Comparison of ENCODE assay signal across 16 mouse cellular contexts in genomic region chr14:60383816-60384215, GRCm38 (mm10). TPM values are rescaled to one million over a fixed set of nuclear protein-coding genes. Genes with fewer than 3 reads are reported as not detected.
A peak's percentile ranks its signal among the peaks of the same experiment; 100 is the strongest.
DNase-seq lines count a peak whose midpoint lies in the region; ATAC-seq and TF ChIP-seq lines count a peak whose summit lies in the region.
"Had no signal": no experiment of that assay in that cellular context is flagged by ENCODE, and none has a peak within 500 bp of the region (broad histone marks: within the 10 kb centered on the region; RNA-seq: fewer than 3 reads in every experiment).

No protein-coding gene starts in this region.

- H3K4me2 ChIP-seq in forebrain, postnatal 0 days (ENCODE audit: low read depth), result peak overlapping the region; percentile 86
- H3K4me2 ChIP-seq in neural tube, embryonic 13.5 days, result peak overlapping the region; percentile 94
- no peak overlapping the region for H3K4me2 ChIP-seq in liver, embryonic 11.5 days
- H3K4me2 ChIP-seq: heart, embryonic 13.5 days; limb, embryonic 15.5 days had no signal

- H3K4me1 ChIP-seq in forebrain, postnatal 0 days (ENCODE audit: insufficient read depth), result peaks cover 51% of the 10 kb centered on the region
- H3K4me1 ChIP-seq in neural tube, embryonic 13.5 days (replicated peaks), result peaks cover 80% of the 10 kb centered on the region
- no peaks in the 10 kb centered on the region; the same call in 1 of the 2 replicates for H3K4me1 ChIP-seq in liver, embryonic 11.5 days (replicated peaks; ENCODE audit: control insufficient read depth, insufficient read depth, low read length)

- H3K27me3 ChIP-seq in forebrain, postnatal 0 days (ENCODE audit: insufficient read depth, low read length), result no peaks in the 10 kb centered on the region
- no peaks in the 10 kb centered on the region for H3K27me3 ChIP-seq in neural tube, embryonic 13.5 days
- peaks cover 13% of the 10 kb centered on the region for H3K27me3 ChIP-seq in liver, embryonic 11.5 days (replicated peaks; ENCODE audit: control insufficient read depth, insufficient read depth, low read length)

- H3K9ac ChIP-seq in forebrain, postnatal 0 days, result 0 out of 2 replicates have a peak overlapping the region, but pooled peaks have one; percentile 0
- H3K9ac ChIP-seq in neural tube, embryonic 13.5 days, result no peak overlapping the region
- H3K9ac ChIP-seq in liver, embryonic 11.5 days (ENCODE audit: low read depth, low read length), result no peak overlapping the region
- H3K9ac ChIP-seq: heart, embryonic 13.5 days; limb, embryonic 15.5 days had no signal

- 0 out of 2 replicates have a peak, but pooled peaks cover 10% of the 10 kb centered on the region for H3K36me3 ChIP-seq in forebrain, postnatal 0 days (ENCODE audit: insufficient read depth)
- no peaks in the 10 kb centered on the region; the same call in 1 of the 2 replicates for H3K36me3 ChIP-seq in neural tube, embryonic 13.5 days
- H3K36me3 ChIP-seq in liver, embryonic 11.5 days (ENCODE audit: control insufficient read depth, insufficient read depth, low read length), result no peaks in the 10 kb centered on the region
- H3K36me3 ChIP-seq: heart, embryonic 13.5 days; limb, embryonic 15.5 days had no signal

- 57% methylated on average over 7 of the region's 7 CpGs for WGBS in forebrain, postnatal 0 days
- WGBS in neural tube, embryonic 13.5 days, result 67% methylated on average over 7 of the region's 7 CpGs
- 80% methylated on average over 7 of the region's 7 CpGs for WGBS in liver, embryonic 11.5 days

- no peak for ATAC-seq in forebrain, postnatal 0 days
- no peak for ATAC-seq in neural tube, embryonic 13.5 days (ENCODE audit: low read depth)
- no peak for ATAC-seq in liver, embryonic 11.5 days (replicated peaks; ENCODE audit: low FRiP score)
- ATAC-seq: CD4-positive, CD25-positive, alpha-beta regulatory T cell, adult 4 months had no signal

- no peak for TF ChIP-seq CTCF in layer of hippocampus, adult 2 months (conservative IDR thresholded peaks at IDR 0.05)
- no peak for TF ChIP-seq CTCF in forebrain, postnatal 0 days (IDR thresholded peaks at IDR 0.05; ENCODE audit: low read depth)

- peak overlapping the region; percentile 76 for H3K27ac ChIP-seq in layer of hippocampus, adult 2 months
- no peak overlapping the region for H3K27ac ChIP-seq in forebrain, postnatal 0 days (ENCODE audit: low read depth, low read length)
- H3K27ac ChIP-seq in neural tube, embryonic 13.5 days (replicated peaks), result no peak overlapping the region
- no peak overlapping the region for H3K27ac ChIP-seq in liver, embryonic 11.5 days (ENCODE audit: low read depth, low read length)
- H3K27ac ChIP-seq: gastrocnemius, adult 2 months; heart, embryonic 13.5 days; limb, embryonic 15.5 days had no signal

- no peak for DNase-seq in layer of hippocampus, adult 2 months (ENCODE audit: low spot score in 2 of 2)
- DNase-seq in layer of hippocampus, postnatal 10 days (ENCODE audit: low spot score in 2 of 2), result no peak
- peak; percentile 65 for DNase-seq in cerebellum, adult 9-11 months
- DNase-seq in forebrain, postnatal 0 days, result no peak
- DNase-seq in T-cell, adult 2 months (ENCODE audit: low spot score), result no peak
- DNase-seq in liver, embryonic 11.5 days (ENCODE audit: low spot score), result no peak
- DNase-seq: embryo, embryonic 11 days; gastrocnemius, adult 2 months; kidney, postnatal 10 days; lung, postnatal 10 days; thymus, postnatal 36 days had no signal

- no peaks in the 10 kb centered on the region for H3K9me3 ChIP-seq in forebrain, postnatal 0 days (ENCODE audit: low read length)
- no peaks in the 10 kb centered on the region for H3K9me3 ChIP-seq in neural tube, embryonic 13.5 days
- H3K9me3 ChIP-seq in liver, embryonic 11.5 days (ENCODE audit: control insufficient read depth, low read length), result no peaks in the 10 kb centered on the region
- H3K9me3 ChIP-seq: heart, embryonic 13.5 days; limb, embryonic 15.5 days had no signal

- H3K4me3 ChIP-seq in layer of hippocampus, adult 2 months, result peak overlapping the region; percentile 95
- H3K4me3 ChIP-seq in forebrain, postnatal 0 days (ENCODE audit: low read depth, low read length), result peak overlapping the region; percentile 87
- 0 out of 2 replicates have a peak overlapping the region, but pooled peaks have one; percentile 1 for H3K4me3 ChIP-seq in neural tube, embryonic 13.5 days
- no peak overlapping the region for H3K4me3 ChIP-seq in liver, embryonic 11.5 days (ENCODE audit: low read depth, low read length)
- H3K4me3 ChIP-seq: erythroblast, embryonic 14.5 days; gastrocnemius, adult 2 months; heart, embryonic 13.5 days; limb, embryonic 15.5 days had no signal

RNA-seq across cellular contexts. Expression of gene Amer2, which starts 10.8 kb away (rescaled TPM):
- 10 to 100 TPM; 47.7 to 49.2 TPM for total RNA-seq in layer of hippocampus, adult 2 months (2021)
- 10 to 100 TPM; 46.1 to 49.9 TPM for total RNA-seq in layer of hippocampus, postnatal 10 days (2021)
- 31.6 and 42.2 TPM in 2 replicates for total RNA-seq in forebrain, postnatal 0 days (2014; rRNA removed)
- polyA plus RNA-seq in forebrain, postnatal 0 days (2015; fragmentation: Nextera tagmentation; extraction: Ambion mirVana), result 14.4 and 28.7 TPM in 2 replicates
- polyA plus RNA-seq in neural tube, embryonic 13.5 days (2015; fragmentation: Nextera tagmentation; extraction: Ambion mirVana), result 26.7 and 28.5 TPM in 2 replicates
- 0.43 and 0.55 TPM in 2 replicates for polyA plus RNA-seq in liver, embryonic 11.5 days (2014; fragmentation: Nextera tagmentation; extraction: Ambion mirVana)
- polyA plus RNA-seq: CD4-positive, CD25-positive, alpha-beta regulatory T cell, adult 4 months; erythroblast, embryonic 14.5 days had no signal
